Mouse (Mus musculus) olfactory bulb, adult 2 months (tissue): Measurements from ENCODE around the gene Pam. TPM values are rescaled to one million over a fixed set of nuclear protein-coding genes. Genes with fewer than 3 reads are reported as not detected.
"Not testable (repeated sequence)": the region's sequence is repeated elsewhere in the genome, so short reads cannot be mapped to it uniquely, and the experiment has no call there.

ENCODE experiments used
- H3K27ac ChIP-seq: fragments of 200-500 bp; 2 replicates; pipeline ENCODE4 v1.5.1; 2012; ENCODE audit warnings: low read depth, low read length; ENCODE audit not compliant: insufficient read depth
- H3K4me1 ChIP-seq: fragments of 200-500 bp; 2 replicates; pipeline ENCODE4 v1.6.1; 2012; ENCODE audit warnings: low read length; ENCODE audit not compliant: control insufficient read depth, insufficient read depth
- H3K4me3 ChIP-seq: fragments of 200-500 bp; 2 replicates; pipeline ENCODE4 v1.5.1; 2012; ENCODE audit warnings: mild to moderate bottlenecking, low read depth, low read length, moderate library complexity; ENCODE audit not compliant: insufficient read depth
- CTCF ChIP-seq: fragments of 200-500 bp; IDR thresholded peaks from 2 replicates; pipeline ENCODE4 v1.5.1; 2012; ENCODE audit warnings: low read depth, mild to moderate bottlenecking, low read length, moderate library complexity; ENCODE audit not compliant: insufficient read depth
- POLR2A ChIP-seq: fragments of 200-500 bp; IDR thresholded peaks from 2 replicates; pipeline ENCODE4 v1.6.1; 2012; ENCODE audit warnings: mild to moderate bottlenecking, low read depth, low read length, moderate library complexity; ENCODE audit not compliant: insufficient read depth
- WGBS: fragments of 180-500 bp; shearing (Covaris S2); methylation state at CpG from one replicate; pipeline ENCODE4 v1.1.7; 2018; 5-methylcytosine and 5-hydroxymethylcytosine counted together
- polyA plus RNA-seq: library from polyadenylated mRNA; stranded (reverse); fragments of >200 nt; gene quantifications from 2 replicates; pipeline ENCODE4 v1.2.4, GENCODE M21; 2012; ENCODE audit warnings: low replicate concordance; ENCODE audit not compliant: missing spikeins, insufficient read depth, insufficient read length

The Pam gene
- polyA plus RNA-seq, 1 experiment: not detected

DNA sequence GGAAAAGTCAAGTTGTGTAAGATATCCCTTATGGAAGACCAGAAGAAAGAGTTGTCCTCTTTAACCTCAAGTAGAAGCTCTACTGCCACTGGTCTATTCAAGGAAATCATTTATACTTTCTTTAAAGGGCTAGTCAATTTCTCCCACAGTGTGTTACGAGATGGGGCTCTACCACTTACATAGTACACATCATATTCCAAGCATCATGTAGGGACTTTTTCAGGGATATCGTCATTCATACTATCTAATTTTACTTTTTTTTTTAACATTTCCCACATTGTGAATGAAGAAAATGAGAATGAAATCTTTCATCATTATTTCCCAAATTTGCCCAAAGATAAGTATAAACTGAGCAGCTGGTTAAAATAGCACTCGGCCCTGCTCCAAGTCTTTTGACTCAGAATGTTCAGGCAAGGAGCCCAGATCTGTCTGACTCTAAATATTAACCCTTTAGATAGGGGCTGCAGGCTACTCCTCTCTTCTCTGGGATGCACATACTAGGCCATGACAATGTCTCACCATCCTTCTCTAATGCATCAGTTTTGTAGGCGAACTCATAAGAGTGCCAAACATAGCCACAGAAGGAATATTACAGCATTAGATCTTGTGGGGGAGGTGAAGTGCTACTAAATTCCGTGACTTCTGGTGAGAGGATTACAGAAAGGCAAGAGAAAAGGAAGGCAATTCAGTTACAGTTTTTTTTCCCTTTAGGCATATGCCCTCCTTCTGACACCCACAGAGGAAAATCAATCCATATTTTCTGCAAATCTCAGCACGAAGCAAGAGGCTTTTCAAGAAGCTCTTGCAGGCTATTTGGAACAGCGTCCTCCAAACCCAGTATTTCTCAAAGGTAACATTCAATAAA lies 92.7 kb downstream of the Pam start:
- H3K4me3 ChIP-seq: no peak overlapping the region
- WGBS: 35% methylated on average over 7 of the region's 7 CpGs
- peak overlapping the region; percentile 64; the same call in 1 of the 2 replicates for H3K27ac ChIP-seq
- TF ChIP-seq CTCF: no peak
- no peak for TF ChIP-seq POLR2A
- peaks cover 3% of the 10 kb centered on the region for H3K4me1 ChIP-seq

DNA sequence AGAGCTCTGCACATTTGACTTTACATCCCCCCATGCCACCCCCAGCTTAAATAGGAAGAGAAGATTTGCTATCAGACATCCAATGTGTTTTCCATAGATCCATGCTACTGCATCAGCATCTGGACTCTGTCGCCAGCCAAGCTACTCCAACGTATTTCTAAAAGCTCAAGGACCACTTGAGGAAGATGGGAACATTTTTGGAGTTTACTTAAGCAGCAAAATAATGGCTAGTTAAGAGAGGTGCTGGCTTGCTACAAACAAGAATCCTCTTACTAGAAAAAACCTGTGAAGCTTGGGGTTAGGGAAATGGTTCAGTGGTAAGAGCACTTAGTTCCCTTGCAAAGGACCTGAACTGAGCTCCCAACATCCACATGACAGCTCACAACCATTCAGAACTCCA lies 96.0 kb downstream of the Pam start:
- 87% methylated on average over 2 of the region's 2 CpGs for whole genome bisulfite sequencing
- H3K4me3 ChIP-seq: no peak overlapping the region
- no peak overlapping the region for H3K27ac ChIP-seq
- TF ChIP-seq POLR2A (no peak), CTCF (no peak)
- H3K4me1 ChIP-seq: peaks cover 3% of the 10 kb centered on the region

DNA sequence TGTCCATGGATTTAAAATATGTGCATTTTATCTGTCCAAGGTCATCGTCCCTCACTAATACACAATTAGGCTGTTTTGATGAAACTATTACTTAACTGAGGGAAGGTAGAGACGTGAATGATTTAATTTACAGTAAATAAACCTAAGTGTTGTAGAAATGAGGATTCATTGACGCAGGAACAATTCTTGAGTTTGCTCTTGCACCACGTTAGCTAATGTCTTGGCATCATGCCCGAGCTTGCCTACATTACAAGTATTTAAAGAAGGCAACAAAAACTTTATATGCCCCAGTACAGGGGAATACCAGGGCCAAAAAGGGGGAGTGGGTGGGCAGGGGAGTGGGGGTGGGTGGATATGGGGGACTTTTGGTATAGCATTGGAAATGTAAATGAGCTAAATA lies 96.5 kb downstream of the Pam start:
- 57% methylated on average over 5 of the region's 5 CpGs for WGBS
- H3K4me3 ChIP-seq, H3K4me1 ChIP-seq: not testable (repeated sequence)

DNA sequence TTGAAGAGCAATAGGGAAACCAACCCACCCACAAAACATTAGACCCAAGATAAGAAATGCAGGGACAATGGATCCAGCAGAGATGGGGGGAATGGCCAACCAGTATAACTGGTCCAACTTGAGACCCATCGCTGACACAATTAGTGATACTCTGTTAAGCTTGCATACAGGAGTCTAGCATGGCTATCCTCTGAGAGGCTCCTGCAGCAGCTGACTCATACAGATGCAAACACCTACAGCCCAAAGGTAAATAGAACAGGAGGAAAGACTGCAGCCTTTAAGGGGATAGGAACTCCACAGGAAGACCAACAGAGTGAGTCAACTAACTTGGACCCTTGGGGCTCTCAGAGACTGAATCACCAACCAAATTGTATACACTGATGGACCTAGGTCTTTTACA lies 98.4 kb downstream of the Pam start:
- Histone ChIP-seq H3K4me1 (peaks cover 1% of the 10 kb centered on the region), H3K4me3 (no peak overlapping the region), H3K27ac (no peak overlapping the region)
- WGBS: 91% methylated on average over 1 of the region's 1 CpGs
- TF ChIP-seq POLR2A (no peak), CTCF (no peak)

More for the DNA sequence above, 96.5 kb downstream of the Pam start:
- H3K27ac ChIP-seq: not testable (repeated sequence)

DNA sequence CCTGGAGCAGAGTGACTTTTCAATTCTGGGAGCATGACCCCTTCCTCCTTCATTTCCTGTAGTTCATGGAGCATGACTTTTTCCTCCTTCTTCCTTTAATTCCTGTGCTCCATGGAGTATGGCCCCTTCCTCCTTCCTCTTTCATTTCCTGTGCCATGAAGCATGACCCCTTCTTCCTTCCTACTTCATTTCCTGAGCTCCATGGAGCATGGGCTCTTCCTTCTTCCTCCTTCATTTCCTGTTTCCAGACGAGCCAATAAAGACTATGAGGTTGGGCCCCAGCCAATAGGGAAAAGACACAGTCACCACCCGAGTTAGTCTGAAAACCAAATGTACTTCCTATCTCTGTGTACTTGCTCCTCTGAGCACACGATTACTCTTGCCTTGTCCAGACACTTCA lies 103.5 kb downstream of the Pam start:
- Histone ChIP-seq H3K4me3 (no peak overlapping the region), H3K4me1 (no peaks in the 10 kb centered on the region), H3K27ac (no peak overlapping the region)
- TF ChIP-seq POLR2A: no peak
- TF ChIP-seq CTCF: no peak
- WGBS: 86% methylated on average over 3 of the region's 3 CpGs

DNA sequence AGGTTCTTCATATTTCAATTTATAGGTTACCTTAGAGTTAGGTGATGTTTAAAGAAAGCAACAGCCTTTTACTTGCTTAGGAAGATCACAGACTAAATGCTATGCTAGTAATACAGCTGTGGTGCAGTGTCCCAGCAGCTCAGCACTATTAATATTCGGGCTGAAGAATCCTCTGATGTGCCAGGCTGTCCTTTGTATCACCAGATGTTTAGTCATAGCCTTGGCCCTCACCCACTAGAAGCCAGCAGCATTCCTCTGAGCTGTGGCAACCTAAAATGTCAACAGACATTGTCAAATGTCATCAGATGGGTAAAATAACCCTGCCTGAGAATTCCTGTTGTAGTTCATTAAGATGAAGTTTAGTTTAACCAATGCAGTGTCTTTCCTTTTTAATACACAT lies 112.3 kb downstream of the Pam start:
- H3K27ac ChIP-seq: no peak overlapping the region
- TF ChIP-seq CTCF (no peak), POLR2A (no peak)
- WGBS: 51% methylated on average over 1 of the region's 1 CpGs
- H3K4me1 ChIP-seq: no peaks in the 10 kb centered on the region
- no peak overlapping the region for H3K4me3 ChIP-seq

DNA sequence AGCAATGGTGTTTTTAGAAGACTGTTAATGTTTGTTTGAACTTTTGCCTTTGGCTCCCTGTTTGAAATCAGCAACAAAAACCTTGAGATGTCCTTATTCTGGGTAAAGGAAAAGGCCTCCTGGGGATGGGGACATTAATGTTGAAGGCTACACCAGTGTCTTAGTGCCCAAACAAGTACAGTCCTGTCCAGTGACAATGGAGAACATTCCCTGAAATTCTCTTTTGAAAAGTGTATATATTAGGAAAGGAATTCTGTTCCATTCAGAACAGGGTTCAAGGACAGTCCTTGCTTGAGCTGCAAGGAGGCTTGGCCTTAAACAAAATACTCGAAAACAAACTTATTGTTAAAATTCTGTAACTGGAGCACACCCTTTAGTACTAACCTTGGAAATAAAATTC lies 116.0 kb downstream of the Pam start:
- TF ChIP-seq POLR2A: no peak
- TF ChIP-seq CTCF: no peak
- Histone ChIP-seq H3K4me1 (no peaks in the 10 kb centered on the region), H3K4me3 (no peak overlapping the region), H3K27ac (no peak overlapping the region)
- WGBS: 92% methylated on average over 1 of the region's 1 CpGs

DNA sequence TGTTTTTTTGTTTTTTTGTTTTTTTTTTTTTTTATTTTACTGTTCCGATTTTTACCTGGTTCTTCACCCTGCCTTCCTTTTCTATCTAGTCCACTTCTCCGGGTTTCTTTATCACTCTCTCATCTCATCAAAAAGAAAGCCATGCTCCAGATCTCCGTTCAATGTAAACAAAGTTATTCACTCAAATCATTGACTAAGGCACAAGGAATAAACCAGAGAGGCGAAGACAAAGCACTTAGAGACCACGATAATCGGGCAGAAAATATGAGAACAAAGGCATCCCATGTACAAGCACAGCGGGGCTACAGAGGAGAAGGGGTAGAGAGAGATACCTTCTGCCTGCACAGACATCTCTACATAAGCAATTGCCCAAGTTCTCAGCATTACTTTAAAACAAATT lies 117.9 kb downstream of the Pam start:
- 15% methylated on average over 7 of the region's 7 CpGs for WGBS
- TF ChIP-seq CTCF: no peak
- no peak for TF ChIP-seq POLR2A
- H3K4me3 ChIP-seq: peak overlapping the region; percentile 77
- no peaks in the 10 kb centered on the region for H3K4me1 ChIP-seq
- H3K27ac ChIP-seq: peak overlapping the region; percentile 84

DNA sequence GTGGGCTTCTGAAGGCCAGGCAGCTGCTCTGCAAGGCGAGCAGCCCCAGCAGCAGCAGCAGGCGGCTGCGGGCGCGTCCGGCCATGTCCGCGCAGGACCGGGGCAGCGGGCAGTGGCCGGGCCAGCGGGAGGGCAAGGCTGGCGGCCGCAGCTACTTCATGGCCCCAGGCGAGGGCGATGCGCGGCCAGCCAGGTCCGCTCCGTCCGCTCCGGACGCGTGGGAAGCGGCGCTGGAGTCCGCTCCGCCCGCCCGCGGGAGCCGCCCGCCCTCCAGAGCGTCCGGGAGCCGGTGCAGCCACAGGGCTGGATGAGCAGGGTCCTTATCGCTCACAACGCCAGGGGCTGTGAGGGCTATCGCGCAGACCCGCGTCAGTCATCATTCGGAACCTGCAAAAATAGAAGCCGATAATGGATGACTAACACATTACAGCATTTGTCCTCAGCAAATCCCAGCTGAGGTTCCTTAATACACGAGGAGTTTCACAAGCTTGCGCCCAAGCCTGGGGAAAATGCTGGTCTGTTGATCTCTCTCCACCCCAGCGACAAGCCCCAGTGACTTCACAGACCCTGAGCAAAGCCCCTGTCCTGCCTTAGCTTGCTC lies 118.5 kb downstream of the Pam start:
- Histone ChIP-seq H3K4me3 (peak overlapping the region; percentile 77), H3K27ac (peak overlapping the region; percentile 84), H3K4me1 (no peaks in the 10 kb centered on the region)
- TF ChIP-seq POLR2A (no peak; the same call in 1 of the 2 replicates), CTCF (0 out of 2 replicates have a peak, but pooled peaks have one; percentile 4)
- WGBS: under 1% methylated on average over 47 of the region's 47 CpGs

DNA sequence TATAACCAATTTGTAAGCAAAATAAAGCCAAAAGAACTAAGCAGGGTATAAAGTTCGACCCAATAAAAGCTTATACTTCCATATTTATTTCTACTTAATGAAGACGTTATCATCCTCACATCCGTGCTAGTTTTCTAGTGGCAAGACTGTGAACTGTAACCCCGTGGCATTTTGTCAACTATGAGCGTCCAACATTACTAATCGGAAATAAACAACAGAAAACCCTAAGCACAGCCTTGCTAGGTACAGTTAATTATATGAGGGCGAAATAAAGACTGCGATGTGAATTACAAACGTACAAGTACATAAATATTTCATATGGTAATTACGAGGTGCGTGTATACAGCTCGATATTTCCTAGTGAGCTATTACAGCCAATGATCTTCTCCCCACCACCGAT lies 119.4 kb downstream of the Pam start:
- no peak overlapping the region for H3K27ac ChIP-seq

More for the DNA sequence above, 119.4 kb downstream of the Pam start:
- no peaks in the 10 kb centered on the region for H3K4me1 ChIP-seq
- TF ChIP-seq POLR2A: no peak
- TF ChIP-seq CTCF: no peak
- 27% methylated on average over 13 of the region's 13 CpGs for WGBS
- no peak overlapping the region for H3K4me3 ChIP-seq
